Mouse (Mus musculus) layer of hippocampus, adult 2 months (tissue): ENCODE measurements around the gene Tead1. TPM values are rescaled to one million over a fixed set of nuclear protein-coding genes. Genes with fewer than 3 reads are reported as not detected.

Source experiments
- DNase-seq, 2 experiments: peaks; one replicate each; pipeline ENCODE4 v3.0.0; 2022; ENCODE audit warnings: low spot score in 2 of 2
- H3K27ac ChIP-seq: fragments of 200-600 bp; 2 replicates; pipeline ENCODE4 v1.8.1; 2022
- H3K4me3 ChIP-seq: fragments of 200-600 bp; 2 replicates; pipeline ENCODE4 v1.8.1; 2022; ENCODE audit warnings: mild to moderate bottlenecking
- CTCF ChIP-seq: fragments of 200-600 bp; conservative IDR thresholded peaks from 2 replicates; pipeline ENCODE4 v1.8.1; 2022; ENCODE audit warnings: antibody characterized with exemption, mild to moderate bottlenecking, moderate library complexity
- total RNA-seq, 2 experiments: library from RNA; stranded (reverse); gene quantifications; 2 replicates each; pipeline ENCODE4 v1.2.3; 2021

Gene Tead1
- total RNA-seq, 2 experiments from 2014 or later: 23.9 to 29.0 TPM

- DNase-seq: no peak
- Histone ChIP-seq H3K27ac (no peak overlapping the region), H3K4me3 (no peak overlapping the region)
- TF ChIP-seq CTCF: no peak
These were observed 14.4 kb downstream of the Tead1 start for GRCm38 (mm10) chr7:112693566-112693965.

GRCm38 (mm10) chr7:112696777-112697161 is 17.7 kb downstream of the Tead1 start:
- Histone ChIP-seq H3K27ac (peak overlapping the region; percentile 18; the same call in 1 of the 2 replicates), H3K4me3 (no peak overlapping the region)
- TF ChIP-seq CTCF: no peak
- DNase-seq: no peak

GRCm38 (mm10) chr7:112697162-112697841 is 18.2 kb downstream of the Tead1 start:
- H3K27ac ChIP-seq: peak overlapping the region; percentile 18; the same call in 1 of the 2 replicates
- H3K4me3 ChIP-seq: no peak overlapping the region
- TF ChIP-seq CTCF: no peak
- peak in 1 of 2 experiments; percentile 30 for DNase-seq

GRCm38 (mm10) chr7:112700082-112700481 is 21.0 kb downstream of the Tead1 start:
- H3K27ac ChIP-seq: no peak overlapping the region
- no peak for TF ChIP-seq CTCF
- no peak overlapping the region for H3K4me3 ChIP-seq
- no peak for DNase-seq

GRCm38 (mm10) chr7:112703341-112703740 is 24.2 kb downstream of the Tead1 start:
- Histone ChIP-seq H3K4me3 (no peak overlapping the region), H3K27ac (no peak overlapping the region)
- TF ChIP-seq CTCF: no peak
- no peak for DNase-seq

GRCm38 (mm10) chr7:112705870-112706269 is 26.8 kb downstream of the Tead1 start:
- no peak for DNase-seq
- no peak for TF ChIP-seq CTCF
- Histone ChIP-seq H3K27ac (no peak overlapping the region), H3K4me3 (no peak overlapping the region)

GRCm38 (mm10) chr7:112706756-112707155 is 27.6 kb downstream of the Tead1 start:
- no peak for TF ChIP-seq CTCF
- no peak overlapping the region for H3K4me3 ChIP-seq
- no peak for DNase-seq
- H3K27ac ChIP-seq: no peak overlapping the region

GRCm38 (mm10) chr7:112710409-112711107 is 31.4 kb downstream of the Tead1 start:
- DNase-seq: no peak
- no peak for TF ChIP-seq CTCF
- Histone ChIP-seq H3K4me3 (no peak overlapping the region), H3K27ac (no peak overlapping the region)

- Histone ChIP-seq H3K27ac (no peak overlapping the region), H3K4me3 (no peak overlapping the region)
- no peak for TF ChIP-seq CTCF
- DNase-seq: no peak
These were observed 32.9 kb downstream of the Tead1 start for GRCm38 (mm10) chr7:112711977-112712376.

GRCm38 (mm10) chr7:112713509-112713908 is 34.4 kb downstream of the Tead1 start:
- Histone ChIP-seq H3K27ac (no peak overlapping the region), H3K4me3 (no peak overlapping the region)
- DNase-seq: no peak
- TF ChIP-seq CTCF: peak; percentile 57

GRCm38 (mm10) chr7:112714783-112715182 is 35.7 kb downstream of the Tead1 start:
- Histone ChIP-seq H3K27ac (no peak overlapping the region), H3K4me3 (no peak overlapping the region)
- DNase-seq: no peak
- no peak for TF ChIP-seq CTCF

GRCm38 (mm10) chr7:112716701-112717100 is 37.6 kb downstream of the Tead1 start:
- no peak overlapping the region for H3K4me3 ChIP-seq
- DNase-seq: no peak
- no peak for TF ChIP-seq CTCF
- no peak overlapping the region for H3K27ac ChIP-seq

- Histone ChIP-seq H3K27ac (no peak overlapping the region), H3K4me3 (no peak overlapping the region)
- DNase-seq: no peak
- no peak for TF ChIP-seq CTCF
These were observed 38.6 kb downstream of the Tead1 start for GRCm38 (mm10) chr7:112717676-112718075.
